Mouse (Mus musculus): Measurements from ENCODE around the gene Smok3a.
"Not testable (repeated sequence)": the region's sequence is repeated elsewhere in the genome, so short reads cannot be mapped to it uniquely, and the experiment has no call there.

The Smok3a gene

DNA sequence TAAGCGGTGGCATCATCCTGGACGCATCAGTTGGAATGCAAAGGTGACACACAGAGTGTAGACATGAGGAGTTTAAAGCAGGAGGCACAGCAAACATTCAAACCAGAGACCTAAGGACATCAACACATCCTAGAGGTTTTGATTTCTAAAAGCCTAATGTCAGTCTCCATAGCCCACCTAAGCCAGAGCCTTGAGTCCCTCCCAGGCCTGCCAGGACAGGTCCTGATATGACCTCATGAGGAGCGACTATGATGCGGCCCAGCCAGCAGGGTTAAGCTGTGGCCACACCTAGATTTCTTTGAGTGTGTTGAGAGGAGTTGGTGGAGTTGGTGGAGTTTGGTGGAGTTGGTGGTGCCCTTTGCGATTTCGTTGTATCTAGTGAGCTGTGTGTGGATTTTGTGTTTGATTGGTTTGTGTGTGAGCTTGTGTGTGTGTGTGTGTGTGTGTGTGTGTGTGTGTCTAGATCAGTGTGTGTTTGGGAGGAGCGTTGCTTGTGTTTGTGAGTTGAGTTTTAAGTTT lies at the start of gene Smok3a, which contains the start of gene Smok3b:
Gene Smok3a, plus strand, starts transcription at position 301 of the 519 bp plus-strand sequence.
Gene Smok3b, plus strand, starts transcription at position 469 of the 519 bp plus-strand sequence.
- DNase-seq (ENCODE audit: low spot score), result not testable (repeated sequence)

DNA sequence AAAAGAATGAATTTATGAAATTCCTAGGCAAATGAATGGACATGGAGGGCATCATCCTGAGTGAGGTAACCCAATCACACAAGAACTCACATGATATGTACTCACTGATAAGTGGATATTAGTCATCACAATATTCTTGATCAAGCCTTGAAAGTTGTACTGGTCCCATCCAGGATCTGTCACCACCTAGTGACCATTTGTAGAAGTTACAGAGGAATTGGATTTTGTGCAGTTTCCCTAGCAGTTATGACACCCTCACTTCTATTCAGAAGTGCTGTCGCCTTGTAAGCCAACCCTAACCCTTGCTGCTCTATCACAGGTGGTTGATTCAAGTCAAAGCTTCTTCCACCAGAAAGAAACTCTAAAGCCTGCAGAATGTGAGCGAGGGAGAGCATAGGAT lies 47.9 kb upstream of the Smok3a start:
- no peak for DNase-seq (ENCODE audit: low spot score)

DNA sequence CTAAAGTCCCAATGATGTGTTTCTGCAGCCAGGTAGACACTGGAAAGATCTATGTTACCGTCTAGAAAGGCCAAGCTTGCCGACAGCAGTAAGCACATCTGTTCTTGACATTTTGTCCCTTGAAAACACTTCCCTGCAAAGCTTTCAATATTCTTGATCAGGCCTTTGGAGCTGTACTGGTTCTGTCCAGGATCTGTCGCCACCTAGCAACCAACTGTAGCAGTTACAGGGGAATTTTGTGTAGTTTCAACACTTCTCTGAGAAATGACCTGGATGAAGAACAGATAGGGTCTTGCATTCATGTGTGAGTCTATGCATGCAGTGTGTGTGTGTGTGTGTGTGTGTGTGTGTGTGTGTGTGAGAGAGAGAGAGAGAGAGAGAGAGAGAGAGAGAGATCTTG lies 47.3 kb upstream of the Smok3a start:
- DNase-seq (ENCODE audit: low spot score), result peak; percentile 4

DNA sequence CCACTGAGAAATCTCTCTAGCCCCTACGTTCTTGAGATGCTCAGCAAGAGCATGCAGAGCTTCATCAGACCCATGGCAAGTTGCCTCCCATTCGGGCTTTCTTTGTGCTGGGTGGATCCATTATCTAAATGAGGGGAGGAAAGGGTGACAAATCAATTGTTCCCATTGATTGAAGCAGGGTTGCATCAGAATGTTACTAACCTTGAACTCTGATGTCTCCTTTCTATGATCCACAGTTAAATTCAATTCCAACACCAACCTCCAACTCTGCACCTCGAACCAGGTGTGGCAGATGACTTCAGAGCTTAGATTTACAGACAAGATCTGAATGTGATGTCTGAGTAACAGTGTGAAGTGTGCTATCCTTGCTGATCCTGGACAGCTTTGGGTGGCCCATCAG lies 46.3 kb upstream of the Smok3a start:
- no peak for DNase-seq (ENCODE audit: low spot score)

DNA sequence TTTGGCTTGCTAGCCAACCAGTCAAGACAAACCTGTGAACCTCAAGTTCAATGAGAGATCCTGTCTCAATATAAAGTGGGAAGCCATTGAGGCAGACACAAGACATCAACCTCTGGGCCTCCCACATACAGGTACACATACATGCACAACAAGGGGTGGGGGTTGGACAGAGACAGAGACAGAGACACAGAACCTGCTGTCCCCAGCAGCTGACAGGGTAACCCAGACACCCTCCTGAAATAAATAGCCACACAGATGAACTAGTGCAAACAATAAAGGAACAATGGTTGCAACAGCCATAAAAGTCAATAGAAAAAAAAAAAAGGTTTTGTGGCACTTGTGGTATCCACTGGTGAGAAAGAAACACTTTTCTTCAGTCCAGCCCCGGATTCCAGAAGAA lies 45.6 kb upstream of the Smok3a start:
- DNase-seq (ENCODE audit: low spot score), result no peak

DNA sequence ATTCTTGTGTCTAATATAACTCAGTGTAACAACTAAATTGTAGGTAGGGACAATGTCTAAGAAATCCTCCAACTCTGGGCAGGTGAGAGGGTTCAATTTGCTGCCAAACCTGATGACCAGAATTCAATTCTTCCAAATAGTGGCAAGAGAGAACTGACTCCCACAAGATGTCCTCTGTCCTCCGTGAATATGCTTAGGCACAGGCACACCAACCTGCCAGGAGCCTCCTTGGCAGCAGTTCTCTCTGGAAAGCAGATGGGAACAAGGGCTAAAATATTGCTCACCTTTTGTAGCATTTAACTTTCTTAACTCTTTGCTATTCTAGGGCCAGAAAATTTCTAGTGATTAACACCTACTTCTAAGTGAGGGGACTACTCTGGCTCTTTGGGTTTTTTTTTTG lies 43.8 kb upstream of the Smok3a start:
- no peak for DNase-seq (ENCODE audit: low spot score)

DNA sequence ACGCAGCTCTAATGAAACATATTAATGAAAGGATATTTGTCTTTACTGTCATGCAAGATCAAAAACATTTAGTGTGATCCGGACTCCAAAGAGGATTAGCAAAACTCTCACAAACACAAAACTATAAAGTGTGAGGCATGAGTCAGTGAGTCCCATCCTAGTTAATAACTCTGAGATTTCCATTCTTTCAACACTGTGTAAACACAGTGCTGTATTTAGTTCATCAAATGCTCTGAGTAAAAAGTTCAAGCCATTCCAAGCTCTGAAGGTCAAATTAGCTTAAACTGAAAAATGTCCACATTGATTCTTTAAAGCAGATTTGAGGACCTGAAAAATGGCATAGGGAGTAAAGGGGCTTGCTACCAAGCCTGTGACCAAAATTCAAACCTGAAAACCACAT lies 42.0 kb upstream of the Smok3a start:
- no peak for DNase-seq (ENCODE audit: low spot score)

DNA sequence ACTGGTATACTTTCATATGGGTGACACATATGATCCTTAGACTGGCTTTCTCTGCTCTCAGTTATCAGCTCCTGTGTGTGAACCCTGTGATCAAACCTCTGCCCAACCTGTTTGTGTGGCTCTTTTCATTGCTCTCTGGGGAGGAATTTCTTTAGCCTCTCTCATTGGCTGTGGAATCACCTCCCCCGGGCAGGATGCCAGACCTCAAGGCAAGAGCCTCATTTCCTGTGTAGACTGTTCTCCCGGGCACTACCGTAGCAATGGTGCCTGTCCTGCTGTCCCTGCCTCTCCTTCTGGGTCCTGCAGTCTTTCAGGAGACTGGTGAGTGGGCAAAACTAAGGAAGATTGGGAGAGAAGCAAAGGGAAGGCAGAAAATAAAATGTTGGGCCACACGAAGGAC lies 39.8 kb upstream of the Smok3a start, which contains the start of gene Azgp1:
Gene Azgp1, plus strand, starts transcription at position 221 of the 400 bp plus-strand sequence.
- DNase-seq (ENCODE audit: low spot score), result no peak

DNA sequence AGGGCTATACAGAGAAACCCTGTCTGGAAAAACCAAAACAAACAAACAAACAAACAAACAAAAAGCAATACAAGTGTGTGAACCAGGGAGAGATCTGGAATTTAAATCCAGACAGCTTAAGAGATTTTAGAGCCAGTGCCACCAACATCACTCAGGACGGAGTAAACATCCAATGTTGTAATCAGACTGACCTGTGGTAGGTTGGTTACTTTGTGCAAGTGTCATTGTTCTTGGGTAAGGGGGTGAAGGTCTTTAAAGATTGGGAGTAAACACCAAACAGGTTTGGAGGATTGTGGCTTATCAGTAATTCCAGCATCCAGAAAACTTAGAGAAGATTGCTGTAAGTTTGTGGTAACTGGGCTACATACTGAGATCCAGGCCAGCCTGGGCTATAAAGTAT lies 34.7 kb upstream of the Smok3a start:
- no peak for DNase-seq (ENCODE audit: low spot score)

DNA sequence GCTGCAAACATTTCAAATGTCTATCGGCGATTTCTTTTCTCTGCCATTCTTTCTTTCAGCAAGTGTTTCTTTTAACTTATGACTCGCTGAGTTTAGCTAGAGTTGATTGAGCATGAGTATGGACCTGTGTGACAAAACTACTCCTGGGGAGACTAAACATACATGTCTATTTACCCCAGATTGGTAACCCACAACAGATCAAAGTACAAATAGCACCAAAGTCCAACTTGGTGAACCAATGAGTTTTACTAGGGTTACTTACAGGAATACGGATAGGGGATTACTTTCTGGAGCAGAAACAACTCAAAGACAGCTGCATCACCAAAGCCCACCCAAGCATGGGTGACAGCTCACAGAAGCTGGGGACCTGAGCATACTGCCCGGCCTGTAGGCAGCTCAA lies 11.6 kb upstream of the Smok3a start:
- no peak for DNase-seq (ENCODE audit: low spot score)

DNA sequence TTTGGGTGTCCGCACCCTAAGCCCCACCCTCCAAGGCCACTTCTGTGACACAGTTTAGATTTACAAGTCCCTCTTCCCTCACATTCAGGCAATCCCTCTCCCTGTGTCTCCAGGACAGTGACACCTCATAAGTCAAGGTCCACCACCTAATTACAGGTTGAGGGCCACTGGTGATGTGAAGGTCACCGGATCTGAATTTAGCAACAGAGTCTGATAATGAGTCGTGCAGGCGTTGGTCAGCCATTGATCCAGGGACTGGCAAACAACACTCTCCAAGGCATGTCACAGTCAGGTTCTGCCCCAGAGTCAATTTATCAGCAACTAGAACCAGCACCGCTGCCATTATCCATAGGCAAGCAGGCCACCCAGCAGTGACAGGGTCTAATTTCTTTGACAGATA lies 8.7 kb upstream of the Smok3a start:
- DNase-seq (ENCODE audit: low spot score), result no peak

DNA sequence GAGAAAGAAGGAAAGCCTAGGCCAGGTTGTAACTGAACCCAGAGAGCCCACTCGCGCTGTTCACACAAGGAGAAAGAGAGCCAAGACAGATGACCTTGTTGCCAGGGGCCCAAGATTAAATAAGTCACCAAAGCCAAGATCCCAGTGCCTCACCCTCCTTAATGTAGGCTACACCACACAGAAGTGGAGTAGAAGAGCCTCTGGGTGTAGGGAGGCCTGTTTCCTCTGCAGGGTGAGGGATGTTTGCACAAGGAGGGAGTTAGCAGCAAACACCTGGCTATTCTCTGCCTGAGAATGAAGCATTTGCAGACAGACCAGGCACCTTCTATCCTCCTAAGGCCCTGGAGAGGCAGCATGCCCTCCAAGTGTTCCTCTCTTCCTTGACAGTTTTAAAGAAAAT lies 4.5 kb upstream of the Smok3a start:
- DNase-seq (ENCODE audit: low spot score), result no peak

DNA sequence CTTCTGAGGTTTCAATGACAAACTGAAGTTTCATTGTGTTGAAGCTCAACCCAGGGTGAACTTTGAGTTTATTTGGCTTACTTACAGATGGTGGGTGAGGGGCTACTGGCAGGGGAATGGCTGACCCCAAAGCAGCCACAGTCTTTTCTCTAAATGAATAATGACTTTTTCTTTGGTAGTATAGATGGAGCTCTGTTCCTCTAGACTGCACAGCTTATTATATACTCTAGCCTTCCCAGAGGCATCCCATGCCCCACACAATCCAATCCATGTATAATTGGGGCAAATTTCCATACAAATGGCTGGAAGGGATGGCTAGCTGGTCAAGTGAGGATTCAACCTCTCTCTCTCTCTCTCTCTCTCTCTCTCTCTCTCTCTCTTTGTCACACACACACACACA lies 4.1 kb upstream of the Smok3a start:
- DNase-seq (ENCODE audit: low spot score), result no peak

DNA sequence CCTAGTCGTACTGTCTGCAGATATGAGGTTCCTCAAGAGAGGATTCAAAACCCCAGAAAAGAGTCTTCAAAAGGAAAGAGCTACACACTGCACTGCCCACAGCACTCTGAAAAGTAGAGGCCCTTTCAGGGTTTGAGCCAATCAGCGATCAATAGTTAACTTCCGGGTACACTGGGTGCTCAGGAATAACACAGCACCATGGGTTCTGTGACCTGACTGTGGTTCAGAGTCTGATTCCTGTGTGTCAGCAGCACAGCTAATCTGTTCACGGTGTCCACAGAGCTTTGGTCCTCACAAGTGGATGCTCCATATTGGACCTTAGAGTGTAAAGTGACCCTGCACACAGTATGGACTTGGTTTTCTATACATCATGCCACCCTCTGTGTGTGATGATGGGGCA lies 1.5 kb upstream of the Smok3a start:
- not testable (repeated sequence) for DNase-seq (ENCODE audit: low spot score)

DNA sequence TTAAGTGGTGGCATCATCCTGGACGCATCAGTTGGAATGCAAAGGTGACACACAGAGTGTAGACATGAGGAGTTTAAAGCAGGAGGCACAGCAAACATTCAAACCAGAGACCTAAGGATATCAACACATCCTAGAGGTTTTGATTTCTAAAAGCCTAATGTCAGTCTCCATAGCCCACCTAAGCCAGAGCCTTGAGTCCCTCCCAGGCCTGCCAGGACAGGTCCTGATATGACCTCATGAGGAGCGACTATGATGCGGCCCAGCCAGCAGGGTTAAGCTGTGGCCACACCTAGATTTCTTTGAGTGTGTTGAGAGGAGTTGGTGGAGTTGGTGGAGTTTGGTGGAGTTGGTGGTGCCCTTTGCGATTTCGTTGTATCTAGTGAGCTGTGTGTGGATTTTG lies 31.8 kb downstream of the Smok3a start, which contains the start of gene Smok3c:
Gene Smok3c, plus strand, starts transcription at position 301 of the 400 bp plus-strand sequence.
- not testable (repeated sequence) for DNase-seq (ENCODE audit: low spot score)

DNA sequence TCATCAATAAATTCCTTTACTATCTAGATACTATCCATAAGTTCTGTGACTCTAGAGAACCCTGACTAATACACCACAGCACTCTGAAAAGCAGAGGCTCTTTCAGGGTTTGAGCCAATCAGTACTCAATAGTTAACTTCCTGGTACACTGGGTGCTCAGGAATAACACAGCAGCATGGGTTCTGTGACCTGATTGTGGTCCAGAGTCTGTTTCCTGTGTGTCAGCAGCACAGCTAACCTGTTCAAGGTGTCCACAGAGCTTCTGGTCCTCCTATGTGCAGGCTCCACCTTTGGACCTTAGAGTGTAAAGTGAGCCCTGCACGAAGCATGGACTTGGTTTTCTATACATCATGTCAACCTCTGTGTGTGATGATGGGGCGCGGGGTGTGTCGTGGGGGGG lies 52.7 kb downstream of the Smok3a start:
- DNase-seq (ENCODE audit: low spot score), result no peak

DNA sequence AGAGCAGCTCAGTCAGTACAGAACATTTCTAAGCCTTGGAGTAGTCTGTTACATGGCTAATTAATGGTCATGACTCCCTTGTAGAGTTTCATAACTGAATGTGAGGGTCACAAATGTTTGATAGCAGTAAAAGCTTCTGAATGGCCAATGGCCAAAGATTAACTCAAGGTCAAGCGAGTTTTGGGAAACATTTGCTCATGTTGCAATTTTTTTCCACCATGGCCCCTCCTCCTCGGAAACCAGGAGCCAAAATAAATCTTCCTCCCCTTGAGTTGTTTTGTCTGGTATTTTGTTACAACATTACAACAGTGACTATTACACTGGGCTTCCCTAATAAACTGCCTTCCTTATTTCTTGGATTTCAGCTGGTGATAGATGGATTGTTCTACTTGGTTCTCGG lies 54.6 kb downstream of the Smok3a start:
- no peak for DNase-seq (ENCODE audit: low spot score)

DNA sequence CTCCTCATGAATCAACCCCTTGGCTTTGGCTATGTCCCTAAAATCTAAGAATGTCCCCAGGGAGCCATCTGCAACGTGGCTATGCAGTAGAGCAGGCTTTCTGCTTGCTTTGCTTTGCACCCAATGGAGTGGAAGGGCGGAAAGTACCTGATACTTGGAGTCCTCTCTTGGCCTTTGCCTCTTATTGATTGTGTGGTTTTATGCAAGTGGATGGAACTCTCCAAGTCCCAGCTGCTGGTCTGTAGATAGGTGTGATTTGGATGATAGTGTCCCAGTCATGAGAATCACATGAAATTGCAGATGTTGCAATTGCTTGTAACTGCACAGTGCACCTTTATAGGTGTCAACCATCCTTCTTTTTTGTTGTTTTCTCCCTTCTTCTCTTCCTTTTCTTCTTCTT lies 55.1 kb downstream of the Smok3a start:
- no peak for DNase-seq (ENCODE audit: low spot score)

DNA sequence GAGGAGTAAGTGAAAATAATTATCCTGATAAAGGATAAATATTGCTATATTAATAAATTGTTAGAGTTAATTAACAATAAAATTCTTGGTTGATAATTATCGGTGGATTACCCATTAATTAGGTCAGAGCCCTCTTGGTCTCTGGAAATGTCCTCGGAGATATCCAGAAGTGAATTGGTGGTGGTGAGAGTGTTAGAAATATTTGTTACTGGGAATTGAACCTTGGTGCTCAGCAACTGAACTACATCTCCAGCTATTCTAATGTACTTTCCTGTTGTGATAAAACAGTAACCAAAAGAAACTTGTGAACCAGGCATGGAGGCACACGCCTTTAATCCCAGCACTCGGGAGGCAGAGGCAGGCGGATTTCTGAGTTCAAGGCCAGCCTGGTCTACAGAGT lies 59.4 kb downstream of the Smok3a start:
- DNase-seq (ENCODE audit: low spot score), result no peak

DNA sequence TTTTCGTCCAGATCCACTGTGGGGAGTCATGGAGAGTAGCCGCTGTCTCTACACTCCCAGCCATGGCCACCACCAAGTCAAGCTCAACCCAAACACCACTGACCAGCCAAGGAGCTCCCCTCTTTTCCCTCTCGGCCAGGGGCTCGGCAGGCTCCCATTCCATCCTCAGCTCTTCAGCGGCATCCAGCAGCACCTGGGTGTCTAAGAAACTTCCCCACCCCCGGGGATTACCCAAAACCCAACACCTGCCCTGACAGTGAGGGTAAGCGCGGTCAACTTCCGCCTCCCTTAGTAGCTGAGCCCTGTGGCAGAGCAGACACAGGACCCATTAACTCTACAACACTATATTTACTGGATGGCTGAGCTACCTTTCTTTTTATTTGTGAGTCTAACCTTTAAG lies 60.4 kb downstream of the Smok3a start:
- DNase-seq (ENCODE audit: low spot score), result no peak

DNA sequence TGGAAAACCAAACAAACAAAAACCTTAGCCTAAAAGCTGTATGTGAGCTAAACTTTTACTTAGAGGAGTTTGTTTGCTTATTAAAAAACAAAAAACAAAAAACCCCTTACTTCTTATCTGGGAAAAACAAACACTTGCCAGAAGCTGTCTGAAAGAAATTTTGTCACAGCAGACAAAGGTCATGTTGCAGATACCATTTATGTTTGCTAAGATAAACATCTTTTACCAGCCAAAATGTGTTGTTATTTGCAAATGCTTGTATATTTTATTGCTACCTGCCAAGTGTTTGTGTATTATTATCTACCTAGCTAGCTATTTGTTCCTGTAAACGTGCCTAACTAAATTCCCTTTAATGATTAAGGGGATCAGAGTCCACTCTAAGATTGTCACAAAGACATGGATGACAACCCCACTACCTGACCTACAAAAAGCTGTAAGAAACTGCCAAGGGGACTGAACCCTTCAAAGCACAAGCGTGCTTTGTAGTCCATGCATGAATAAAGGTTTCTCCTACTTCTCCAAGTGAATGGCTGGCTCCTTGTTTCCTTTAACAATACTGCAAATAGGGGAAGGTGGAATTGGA lies 62.3 kb downstream of the Smok3a start:
- no peak for DNase-seq (ENCODE audit: low spot score)

DNA sequence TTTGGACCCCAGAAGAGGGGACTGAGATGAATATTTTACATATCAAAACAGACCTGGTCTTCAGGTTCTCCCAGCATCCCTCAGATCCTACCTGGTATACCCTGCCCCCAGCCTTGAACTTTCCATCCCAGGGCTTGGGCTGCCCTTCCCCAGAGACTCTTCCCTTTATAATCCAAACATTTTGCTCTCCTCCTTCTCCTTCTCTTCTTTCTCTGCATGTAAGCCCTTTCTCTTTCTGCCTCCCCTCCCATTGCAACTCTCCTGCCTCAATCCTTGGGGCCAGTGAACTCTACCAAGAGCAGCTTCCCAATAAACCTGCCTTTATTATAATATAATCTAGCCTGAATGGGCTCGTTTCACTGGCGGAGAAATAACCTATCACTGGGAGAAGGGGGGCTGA lies 62.9 kb downstream of the Smok3a start:
- no peak for DNase-seq (ENCODE audit: low spot score)

Data from embryo, embryonic 10.5 days (tissue).